Mouse (Mus musculus) lung, embryonic 14.5 days (tissue): ENCODE measurements around the gene Srgap2. TPM values are rescaled to one million over a fixed set of nuclear protein-coding genes. Genes with fewer than 3 reads are reported as not detected.

Experiments used
- ATAC-seq: fragments of 200-750 bp; cut with Nextera tagmentation; 2 replicates; pipeline ENCODE4 v1.8.0; 2017; ENCODE audit warnings: mild to moderate bottlenecking, moderate TSS enrichment, moderate library complexity; ENCODE audit not compliant: insufficient read depth
- DNase-seq: peaks from one replicate; pipeline ENCODE4 v3.0.0-alpha.2; 2015
- H3K27ac ChIP-seq: fragments of 300-500 bp; sonication (generic); 2 replicates; pipeline ENCODE4 v1.5.1; 2014; ENCODE audit warnings: low read depth, mild to moderate bottlenecking, moderate library complexity
- H3K27me3 ChIP-seq: fragments of 300-500 bp; sonication (generic); 2 replicates; pipeline ENCODE4 v1.6.1; 2014; ENCODE audit warnings: low read length, control low read depth; ENCODE audit not compliant: insufficient read depth
- H3K36me3 ChIP-seq: fragments of 300-500 bp; sonication (generic); 2 replicates; pipeline ENCODE4 v1.6.1; 2014; ENCODE audit warnings: control low read depth; ENCODE audit not compliant: insufficient read depth
- H3K4me1 ChIP-seq: fragments of 300-500 bp; sonication (generic); 2 replicates; pipeline ENCODE4 v1.6.1; 2014; ENCODE audit warnings: antibody characterized with exemption, control low read depth; ENCODE audit not compliant: insufficient read depth
- H3K4me2 ChIP-seq: fragments of 300-500 bp; sonication (generic); 2 replicates; pipeline ENCODE4 v1.6.1; 2014; ENCODE audit warnings: mild to moderate bottlenecking
- H3K4me3 ChIP-seq: fragments of 300-500 bp; sonication (generic); 2 replicates; pipeline ENCODE4 v1.5.1; 2014; ENCODE audit warnings: low read depth, low read length
- H3K9ac ChIP-seq: fragments of 300-500 bp; sonication (generic); 2 replicates; pipeline ENCODE4 v1.6.1; 2014
- H3K9me3 ChIP-seq: fragments of 300-500 bp; sonication (generic); 2 replicates; pipeline ENCODE4 v1.6.1; 2016; ENCODE audit warnings: low read depth, low read length, control low read depth
- CTCF ChIP-seq: IDR thresholded peaks from 2 replicates; pipeline ENCODE4 v1.5.1; 2016; ENCODE audit warnings: antibody characterized with exemption, low read depth
- WGBS: fragments of 180-500 bp; shearing (Covaris S2); extraction: QIAGEN DNeasy Blood & Tissue Kit; methylation state at CpG from one replicate; pipeline ENCODE4 v1.1.7; 2014; 5-methylcytosine and 5-hydroxymethylcytosine counted together
- polyA plus RNA-seq: library from polyadenylated mRNA; unstranded; fragments of >200 nt; fragmentation: Nextera tagmentation; extraction: Ambion mirVana; gene quantifications from 2 replicates; pipeline ENCODE4 v1.2.1, GENCODE M21; 2014

The Srgap2 gene
- polyA plus RNA-seq, 1 experiment from 2014 or later = 21.2 TPM

GRCm38 (mm10) chr1:131279456-131279776, 247.7 kb downstream of the Srgap2 start, which contains the start of gene Ikbke:
TSS of gene Ikbke (minus strand) at chr1:131279606.
- WGBS = 25% methylated on average over 4 of the region's 4 CpGs
- no peak within 1 kb of the TSS for H3K27ac ChIP-seq

GRCm38 (mm10) chr1:131278606-131279455, 248.3 kb downstream of the Srgap2 start:
- DNase-seq (no peak), ATAC-seq (peak; percentile 10; the same call in 1 of the 2 replicates)
- peak overlapping the region; percentile 61 for H3K4me2 ChIP-seq
- H3K4me1 ChIP-seq = no peaks in the 10 kb centered on the region; the same call in none of the 2 replicates
- 30% methylated on average over 8 of the region's 8 CpGs for WGBS
- H3K27ac ChIP-seq = no peak overlapping the region
- H3K9me3 ChIP-seq = no peaks in the 10 kb centered on the region
- TF ChIP-seq CTCF = no peak
- H3K27me3 ChIP-seq = no peaks in the 10 kb centered on the region
- H3K4me3 ChIP-seq = peak overlapping the region; percentile 37
- peak overlapping the region; percentile 42 for H3K9ac ChIP-seq
- no peaks in the 10 kb centered on the region for H3K36me3 ChIP-seq

More at GRCm38 (mm10) chr1:131279456-131279776, 247.7 kb downstream of the Srgap2 start, which contains the start of gene Ikbke:
- Histone ChIP-seq H3K9ac (peak within 1 kb of the TSS; percentile 42), H3K36me3 (no peaks in the 10 kb centered on the region), H3K4me1 (no peaks in the 10 kb centered on the region; the same call in none of the 2 replicates), H3K27me3 (no peaks in the 10 kb centered on the region), H3K4me2 (peak within 1 kb of the TSS; percentile 61), H3K9me3 (no peaks in the 10 kb centered on the region), H3K4me3 (peak within 1 kb of the TSS; percentile 37)
- TF ChIP-seq CTCF = no peak
- no peak for DNase-seq
- ATAC-seq = peak; percentile 18; the same call in 1 of the 2 replicates

GRCm38 (mm10) chr1:131276831-131277230, 250.3 kb downstream of the Srgap2 start:
- DNase-seq = no peak
- no peaks in the 10 kb centered on the region for H3K27me3 ChIP-seq
- no peaks in the 10 kb centered on the region; the same call in none of the 2 replicates for H3K4me1 ChIP-seq
- no peaks in the 10 kb centered on the region for H3K36me3 ChIP-seq
- ATAC-seq = no peak
- H3K27ac ChIP-seq = no peak overlapping the region
- no peak overlapping the region for H3K9ac ChIP-seq
- no peak overlapping the region for H3K4me3 ChIP-seq
- no peak overlapping the region for H3K4me2 ChIP-seq
- TF ChIP-seq CTCF = no peak
- no peaks in the 10 kb centered on the region for H3K9me3 ChIP-seq

GRCm38 (mm10) chr1:131275577-131275976, 251.6 kb downstream of the Srgap2 start:
- no peak overlapping the region for H3K4me3 ChIP-seq
- no peaks in the 10 kb centered on the region for H3K9me3 ChIP-seq
- no peak for TF ChIP-seq CTCF
- ATAC-seq (no peak), DNase-seq (no peak)
- H3K27ac ChIP-seq = no peak overlapping the region
- no peak overlapping the region for H3K9ac ChIP-seq
- H3K27me3 ChIP-seq = no peaks in the 10 kb centered on the region
- H3K4me2 ChIP-seq = no peak overlapping the region
- H3K36me3 ChIP-seq = no peaks in the 10 kb centered on the region
- H3K4me1 ChIP-seq = no peaks in the 10 kb centered on the region; the same call in none of the 2 replicates
- WGBS = 69% methylated on average over 14 of the region's 14 CpGs

- Histone ChIP-seq H3K4me2 (peak overlapping the region; percentile 39; the same call in 1 of the 2 replicates), H3K27me3 (no peaks in the 10 kb centered on the region), H3K4me1 (no peaks in the 10 kb centered on the region; the same call in none of the 2 replicates), H3K27ac (no peak overlapping the region), H3K4me3 (no peak overlapping the region), H3K9ac (no peak overlapping the region), H3K36me3 (no peaks in the 10 kb centered on the region), H3K9me3 (no peaks in the 10 kb centered on the region)
- no peak for DNase-seq
- peak; percentile 35 for TF ChIP-seq CTCF
- no peak for ATAC-seq
- WGBS = 31% methylated on average over 22 of the region's 22 CpGs
These were observed 252.2 kb downstream of the Srgap2 start for GRCm38 (mm10) chr1:131274725-131275539.

GRCm38 (mm10) chr1:131269797-131270578, 257.2 kb downstream of the Srgap2 start:
- Histone ChIP-seq H3K4me1 (no peaks in the 10 kb centered on the region), H3K27ac (no peak overlapping the region), H3K36me3 (no peaks in the 10 kb centered on the region), H3K4me2 (no peak overlapping the region), H3K9me3 (no peaks in the 10 kb centered on the region), H3K4me3 (no peak overlapping the region), H3K27me3 (no peaks in the 10 kb centered on the region), H3K9ac (no peak overlapping the region)
- 28% methylated on average over 22 of the region's 22 CpGs for WGBS
- TF ChIP-seq CTCF = peak; percentile 91
- DNase-seq (peak; percentile 92), ATAC-seq (peak; percentile 50; the same call in 1 of the 2 replicates)
